In the genomic region with DNA sequence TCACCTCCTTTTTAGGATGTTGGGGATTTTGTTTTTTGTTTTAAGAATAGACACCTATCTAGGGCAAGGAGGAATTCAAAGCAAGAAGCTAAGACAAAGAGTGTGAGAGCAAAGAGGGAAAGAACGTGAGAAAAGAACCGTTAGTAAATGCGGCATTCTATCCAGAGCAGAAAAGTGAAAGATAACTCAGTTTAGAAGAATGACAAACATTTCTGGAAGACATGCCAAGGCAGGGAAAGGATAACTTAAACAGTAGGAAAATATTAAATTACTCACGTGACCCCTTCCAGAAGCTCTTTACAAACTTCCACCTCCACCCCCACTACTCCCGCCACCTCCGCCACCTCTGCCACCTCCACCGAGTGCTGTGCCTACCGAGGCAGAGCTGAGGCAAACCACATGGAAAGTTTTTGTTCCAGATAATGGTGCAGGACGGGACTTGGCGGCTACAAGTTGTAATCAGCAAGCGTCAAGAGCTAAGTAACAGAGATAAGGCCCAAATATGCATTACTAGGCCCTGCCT, we compare ENCODE assay signal across 9 mouse cellular contexts. TPM values are rescaled to one million over a fixed set of nuclear protein-coding genes. Genes with fewer than 3 reads are reported as not detected.
DNase-seq lines count a peak whose midpoint lies in the region; ATAC-seq and TF ChIP-seq lines count a peak whose summit lies in the region.
"Had no signal": no experiment of that assay in that cellular context is flagged by ENCODE, and none has a peak within 500 bp of the region (broad histone marks: within the 10 kb centered on the region; RNA-seq: fewer than 3 reads in every experiment).

No protein-coding gene starts in this region.

- H3K4me1 ChIP-seq in forebrain, embryonic 11.5 days (replicated peaks; ENCODE audit: control insufficient read depth, insufficient read depth, low read length), result peaks cover 12% of the 10 kb centered on the region; the same call in 1 of the 2 replicates
- H3K4me1 ChIP-seq in forebrain, embryonic 12.5 days, result peaks cover 39% of the 10 kb centered on the region
- H3K4me1 ChIP-seq in heart, postnatal 0 days (ENCODE audit: control insufficient read depth, insufficient read depth), result peaks cover 62% of the 10 kb centered on the region
- H3K4me1 ChIP-seq in lung, postnatal 0 days (ENCODE audit: insufficient read depth, low read depth, low read length), result peaks cover 17% of the 10 kb centered on the region; the same call in 1 of the 2 replicates

- no peak overlapping the region for H3K9ac ChIP-seq in forebrain, embryonic 11.5 days (ENCODE audit: low read length)
- H3K9ac ChIP-seq in forebrain, embryonic 12.5 days, result no peak overlapping the region
- H3K9ac ChIP-seq in heart, postnatal 0 days (replicated peaks; ENCODE audit: low read depth, low read length), result peak overlapping the region; percentile 44
- no peak overlapping the region for H3K9ac ChIP-seq in lung, postnatal 0 days (replicated peaks; ENCODE audit: low read depth)

- H3K4me3 ChIP-seq in forebrain, embryonic 11.5 days (ENCODE audit: low read depth, low read length), result no peak overlapping the region
- no peak overlapping the region for H3K4me3 ChIP-seq in forebrain, embryonic 12.5 days (replicated peaks)
- H3K4me3 ChIP-seq in heart, postnatal 0 days (ENCODE audit: low read depth, low read length), result peak overlapping the region; percentile 24
- H3K4me3 ChIP-seq in lung, postnatal 0 days (ENCODE audit: low read depth, low read length), result no peak overlapping the region

- DNase-seq in forebrain, embryonic 11.5 days (ENCODE audit: low spot score), result peak; percentile 52
- DNase-seq in c-Kit-positive CD71-positive TER-119-negative erythroid progenitor cells, embryonic 14.5 days (ENCODE audit: low read depth), result peak; percentile 71
- DNase-seq in heart, postnatal 0 days (ENCODE audit: low spot score), result peak; percentile 75
- DNase-seq in lung, postnatal 0 days (ENCODE audit: low spot score), result peak; percentile 78
- no peak for DNase-seq in B cell, adult 2 months
- DNase-seq in cerebellum, postnatal 10 days, result no peak
- DNase-seq in cerebellum, adult 11-12 months, result no peak
- DNase-seq: cerebellum, adult 9-10 months had no signal

- 75% methylated on average over 11 of the region's 11 CpGs for WGBS in forebrain, embryonic 11.5 days
- WGBS in forebrain, embryonic 12.5 days, result 81% methylated on average over 11 of the region's 11 CpGs
- 14% methylated on average over 11 of the region's 11 CpGs for WGBS in heart, postnatal 0 days
- WGBS in lung, postnatal 0 days, result 19% methylated on average over 11 of the region's 11 CpGs

- no peaks in the 10 kb centered on the region for H3K27me3 ChIP-seq in forebrain, embryonic 11.5 days (ENCODE audit: control insufficient read depth, insufficient read depth, low read length)
- no peaks in the 10 kb centered on the region for H3K27me3 ChIP-seq in forebrain, embryonic 12.5 days
- H3K27me3 ChIP-seq in heart, postnatal 0 days (ENCODE audit: control insufficient read depth, insufficient read depth, low read length), result no peaks in the 10 kb centered on the region
- H3K27me3 ChIP-seq in lung, postnatal 0 days (replicated peaks; ENCODE audit: insufficient read depth, low read length), result no peaks in the 10 kb centered on the region

- no peak for ATAC-seq in forebrain, embryonic 11.5 days (replicated peaks; ENCODE audit: low FRiP score)
- ATAC-seq in forebrain, embryonic 12.5 days (ENCODE audit: low FRiP score), result no peak
- ATAC-seq in heart, postnatal 0 days (ENCODE audit: insufficient read depth, low read depth), result peak; percentile 44; the same call in 1 of the 2 replicates
- peak; percentile 58 for ATAC-seq in lung, postnatal 0 days

- H3K36me3 ChIP-seq in forebrain, embryonic 11.5 days (ENCODE audit: control insufficient read depth, insufficient read depth, low read length), result no peaks in the 10 kb centered on the region
- no peaks in the 10 kb centered on the region for H3K36me3 ChIP-seq in forebrain, embryonic 12.5 days (replicated peaks)
- H3K36me3 ChIP-seq in heart, postnatal 0 days (replicated peaks; ENCODE audit: control insufficient read depth, insufficient read depth, low read length), result peaks cover 4% of the 10 kb centered on the region
- no peaks in the 10 kb centered on the region for H3K36me3 ChIP-seq in lung, postnatal 0 days (ENCODE audit: insufficient read depth, low read length)

- H3K4me2 ChIP-seq in forebrain, embryonic 11.5 days (ENCODE audit: low read depth, low read length, severe bottlenecking), result no peak overlapping the region
- no peak overlapping the region for H3K4me2 ChIP-seq in forebrain, embryonic 12.5 days
- H3K4me2 ChIP-seq in heart, postnatal 0 days (ENCODE audit: low read depth, low read length), result peak overlapping the region; percentile 55
- no peak overlapping the region for H3K4me2 ChIP-seq in lung, postnatal 0 days (replicated peaks; ENCODE audit: low read depth, low read length)

- no peaks in the 10 kb centered on the region for H3K9me3 ChIP-seq in forebrain, embryonic 11.5 days (ENCODE audit: control insufficient read depth, low read length)
- H3K9me3 ChIP-seq in forebrain, embryonic 12.5 days, result no peaks in the 10 kb centered on the region
- no peaks in the 10 kb centered on the region for H3K9me3 ChIP-seq in heart, postnatal 0 days (replicated peaks; ENCODE audit: control insufficient read depth, low read length)
- H3K9me3 ChIP-seq in lung, postnatal 0 days (ENCODE audit: low read length), result no peaks in the 10 kb centered on the region

- TF ChIP-seq CTCF in heart, postnatal 0 days (IDR thresholded peaks at IDR 0.05; ENCODE audit: low read depth), result no peak
- no peak for TF ChIP-seq CTCF in lung, postnatal 0 days (IDR thresholded peaks at IDR 0.05)

- no peak for TF ChIP-seq EP300 in heart, postnatal 0 days (IDR thresholded peaks at IDR 0.05; ENCODE audit: low read depth)
- no peak; the same call in 1 of the 2 replicates for TF ChIP-seq EP300 in lung, postnatal 0 days (IDR thresholded peaks at IDR 0.05)

- H3K27ac ChIP-seq in forebrain, embryonic 11.5 days (ENCODE audit: low read depth, low read length), result no peak overlapping the region
- no peak overlapping the region for H3K27ac ChIP-seq in forebrain, embryonic 12.5 days
- H3K27ac ChIP-seq in heart, postnatal 0 days (ENCODE audit: low read depth), result peak overlapping the region; percentile 86
- peak overlapping the region; percentile 43 for H3K27ac ChIP-seq in lung, postnatal 0 days (ENCODE audit: low read length)

RNA-seq across cellular contexts. Expression of a gene that starts 11.5 kb away (rescaled TPM):
- polyA plus RNA-seq in forebrain, embryonic 11.5 days (2014; fragmentation: Nextera tagmentation; extraction: Ambion mirVana), result 19.1 TPM in 2 replicates
- polyA plus RNA-seq in forebrain, embryonic 12.5 days (2016; fragmentation: Nextera tagmentation; extraction: Ambion mirVana), result 15.3 and 15.6 TPM in 2 replicates
- 54.0 and 54.9 TPM in 2 replicates for total RNA-seq in heart, postnatal 0 days (2014; rRNA removed; ENCODE audit: low replicate concordance)
- 18.8 and 19.1 TPM in 2 replicates for polyA plus RNA-seq in heart, postnatal 0 days (2015; fragmentation: Nextera tagmentation; extraction: Ambion mirVana)
- 16.9 and 18.9 TPM in 2 replicates for polyA plus RNA-seq in lung, postnatal 0 days (2015; fragmentation: Nextera tagmentation; extraction: Ambion mirVana)

Comparison
In these comparisons a context has a peak if more than half of its experiments do, and no peak if none do; other contexts are left out.
1. ATAC-seq: peak in heart, postnatal 0 days (single experiment) and lung, postnatal 0 days (single experiment); none in forebrain, embryonic 11.5 days (single experiment) and forebrain, embryonic 12.5 days (single experiment).
2. DNase-seq: peak in forebrain, embryonic 11.5 days (single experiment), c-Kit-positive CD71-positive TER-119-negative erythroid progenitor cells, embryonic 14.5 days (single experiment), heart, postnatal 0 days (single experiment) and lung, postnatal 0 days (single experiment); none in B cell, adult 2 months (0 of 2), cerebellum, postnatal 10 days (0 of 2) and cerebellum, adult 11-12 months (single experiment).
3. H3K27ac ChIP-seq: peak in heart, postnatal 0 days (single experiment) and lung, postnatal 0 days (single experiment); none in forebrain, embryonic 11.5 days (single experiment) and forebrain, embryonic 12.5 days (single experiment).